Mouse (Mus musculus) kidney, adult 2 months (tissue): ENCODE data around the gene Nek5.

ENCODE experiments used
- CTCF ChIP-seq: fragments of 200-500 bp; conservative IDR thresholded peaks from 2 replicates; pipeline ENCODE4 v1.5.1; 2011; ENCODE audit warnings: low read depth, mild to moderate bottlenecking, control low read depth, low read length, moderate library complexity, mixed read lengths; ENCODE audit not compliant: insufficient read depth, insufficient read length
- POLR2A ChIP-seq: fragments of 200-500 bp; IDR thresholded peaks from one replicate; pipeline ENCODE4 v1.6.1; 2011; ENCODE audit warnings: low read depth, low read length, control low read depth

- no peak for TF ChIP-seq CTCF
- TF ChIP-seq POLR2A, result no peak
Measured at GRCm38 (mm10) chr8:22025241-22025640, 99.6 kb downstream of the Nek5 start.
